Mouse (Mus musculus) liver, embryonic 16.5 days (tissue): ENCODE data around the gene Fam155a. TPM values are rescaled to one million over a fixed set of nuclear protein-coding genes. Genes with fewer than 3 reads are reported as not detected.
"Not testable (repeated sequence)": the region's sequence is repeated elsewhere in the genome, so short reads cannot be mapped to it uniquely, and the experiment has no call there.

ENCODE experiments used
- ATAC-seq: fragments of 200-750 bp; cut with Nextera tagmentation; 2 replicates; pipeline ENCODE4 v1.8.0; 2017; ENCODE audit warnings: low read depth, mild to moderate bottlenecking, moderate number of reproducible peaks, moderate library complexity
- H3K27ac ChIP-seq: fragments of 300-500 bp; sonication (generic); 2 replicates; pipeline ENCODE4 v1.5.1; 2014; ENCODE audit warnings: mild to moderate bottlenecking, low read length
- H3K27me3 ChIP-seq: fragments of 300-500 bp; sonication (generic); 2 replicates; pipeline ENCODE4 v1.6.1; 2014; ENCODE audit warnings: low read depth, low read length, mixed read lengths; ENCODE audit not compliant: control insufficient read depth, insufficient read depth
- H3K36me3 ChIP-seq: fragments of 300-500 bp; sonication (generic); 2 replicates; pipeline ENCODE4 v1.6.1; 2014; ENCODE audit warnings: mild to moderate bottlenecking; ENCODE audit not compliant: control insufficient read depth, insufficient read depth
- H3K4me1 ChIP-seq: fragments of 300-500 bp; sonication (generic); 2 replicates; pipeline ENCODE4 v1.6.1; 2014; ENCODE audit warnings: low read depth, low read length, mixed read lengths; ENCODE audit not compliant: control insufficient read depth
- H3K4me2 ChIP-seq: fragments of 300-500 bp; sonication (generic); 2 replicates; pipeline ENCODE4 v1.6.1; 2014; ENCODE audit warnings: low read depth, low read length, mixed read lengths
- H3K4me3 ChIP-seq: fragments of 300-500 bp; sonication (generic); 2 replicates; pipeline ENCODE4 v1.5.1; 2014; ENCODE audit warnings: low read depth, mild to moderate bottlenecking, low read length
- H3K9ac ChIP-seq: fragments of 300-500 bp; sonication (generic); 2 replicates; pipeline ENCODE4 v1.6.1; 2014; ENCODE audit warnings: low read depth, low read length
- H3K9me3 ChIP-seq: fragments of 300-500 bp; sonication (generic); replicated peaks from 2 replicates; pipeline ENCODE4 v1.6.1; 2016; ENCODE audit warnings: low read length; ENCODE audit not compliant: control insufficient read depth
- WGBS: fragments of 180-500 bp; shearing (Covaris S2); extraction: QIAGEN DNeasy Blood & Tissue Kit; methylation state at CpG from one replicate; pipeline ENCODE4 v1.1.7; 2014; ENCODE audit not compliant: insufficient replicate concordance; 5-methylcytosine and 5-hydroxymethylcytosine counted together
- polyA plus RNA-seq: library from polyadenylated mRNA; unstranded; fragments of >200 nt; fragmentation: Nextera tagmentation; extraction: Ambion mirVana; gene quantifications from 2 replicates; pipeline ENCODE4 v1.2.1, GENCODE M21; 2015

Gene Fam155a
- polyA plus RNA-seq, 1 experiment from 2014 or later: 0.05 TPM

DNA sequence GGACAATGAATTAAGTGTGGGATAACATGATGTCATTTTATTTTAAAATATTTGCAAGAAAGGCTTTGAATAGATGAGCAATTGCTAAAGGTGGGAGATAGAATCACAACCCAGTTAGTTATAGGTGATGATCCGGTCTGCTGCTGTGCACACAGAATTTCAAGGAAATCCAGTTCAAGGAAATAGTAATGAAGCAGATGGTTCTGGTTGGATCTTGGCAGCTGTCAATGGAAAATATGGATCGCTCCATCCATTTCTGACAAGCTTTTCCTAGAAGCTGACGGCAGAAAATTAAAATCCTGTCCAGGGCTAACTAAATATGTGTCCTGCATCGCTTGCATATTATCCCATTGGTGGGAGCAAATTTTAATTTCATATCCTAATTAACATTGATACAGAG lies 61.2 kb downstream of the Fam155a start:
- no peak for ATAC-seq
- no peak overlapping the region for H3K27ac ChIP-seq
- H3K4me3 ChIP-seq: no peak overlapping the region
- H3K4me2 ChIP-seq: no peak overlapping the region
- H3K9me3 ChIP-seq: no peaks in the 10 kb centered on the region
- no peak overlapping the region for H3K9ac ChIP-seq
- no peaks in the 10 kb centered on the region for H3K4me1 ChIP-seq
- no peaks in the 10 kb centered on the region for H3K27me3 ChIP-seq
- WGBS: 68% methylated on average over 4 of the region's 4 CpGs
- no peaks in the 10 kb centered on the region for H3K36me3 ChIP-seq

DNA sequence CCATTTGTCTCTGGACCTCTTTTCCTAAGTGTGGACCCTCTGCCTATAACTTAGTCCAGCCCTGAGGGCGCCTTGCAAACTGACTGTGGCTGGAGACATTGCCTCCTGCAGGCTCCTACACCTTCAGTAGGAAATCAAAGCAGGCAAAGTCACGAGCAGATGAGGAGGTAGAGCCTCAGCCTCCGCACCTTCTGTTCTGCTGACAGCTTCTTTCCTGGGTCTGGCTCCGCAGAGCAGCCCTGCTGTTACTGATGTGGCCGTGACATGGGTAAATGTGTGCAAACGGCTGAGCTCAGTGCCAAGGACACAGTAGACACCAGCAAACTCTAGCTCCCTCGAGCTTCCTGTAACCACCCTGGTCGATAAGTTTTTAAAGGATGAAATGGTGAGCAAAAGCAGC lies 63.5 kb downstream of the Fam155a start:
- WGBS: 52% methylated on average over 8 of the region's 8 CpGs
- H3K4me3 ChIP-seq: no peak overlapping the region
- ATAC-seq: no peak
- no peaks in the 10 kb centered on the region for H3K27me3 ChIP-seq
- no peaks in the 10 kb centered on the region for H3K4me1 ChIP-seq
- H3K27ac ChIP-seq: no peak overlapping the region
- H3K9me3 ChIP-seq: no peaks in the 10 kb centered on the region
- H3K4me2 ChIP-seq: no peak overlapping the region
- no peak overlapping the region for H3K9ac ChIP-seq
- no peaks in the 10 kb centered on the region for H3K36me3 ChIP-seq

GRCm38 (mm10) chr8:9694794-9695193 lies 76.2 kb downstream of the Fam155a start:
- no peaks in the 10 kb centered on the region for H3K27me3 ChIP-seq
- no peaks in the 10 kb centered on the region for H3K36me3 ChIP-seq
- H3K4me2 ChIP-seq: no peak overlapping the region
- no peaks in the 10 kb centered on the region for H3K4me1 ChIP-seq
- H3K27ac ChIP-seq: no peak overlapping the region
- ATAC-seq: no peak
- no peak overlapping the region for H3K4me3 ChIP-seq
- no peak overlapping the region for H3K9ac ChIP-seq
- H3K9me3 ChIP-seq: no peaks in the 10 kb centered on the region
- 71% methylated on average over 2 of the region's 2 CpGs for WGBS

- H3K36me3 ChIP-seq: no peaks in the 10 kb centered on the region
- H3K27me3 ChIP-seq: no peaks in the 10 kb centered on the region
- H3K9ac ChIP-seq: no peak overlapping the region
- H3K4me1 ChIP-seq: no peaks in the 10 kb centered on the region
- no peak for ATAC-seq
- H3K27ac ChIP-seq: no peak overlapping the region
- no peak overlapping the region for H3K4me2 ChIP-seq
- no peak overlapping the region for H3K4me3 ChIP-seq
- H3K9me3 ChIP-seq: no peaks in the 10 kb centered on the region
- WGBS: 41% methylated on average over 5 of the region's 5 CpGs
These were observed 78.6 kb downstream of the Fam155a start for GRCm38 (mm10) chr8:9692370-9692769.

- not testable (repeated sequence) for H3K9me3 ChIP-seq, H3K36me3 ChIP-seq, H3K9ac ChIP-seq, H3K4me2 ChIP-seq, H3K4me3 ChIP-seq, H3K27ac ChIP-seq, H3K4me1 ChIP-seq, ATAC-seq, H3K27me3 ChIP-seq
- WGBS: 66% methylated on average over 3 of the region's 3 CpGs
These were observed 110.9 kb downstream of the Fam155a start for GRCm38 (mm10) chr8:9660014-9660413.

- H3K27me3 ChIP-seq: no peaks in the 10 kb centered on the region
- ATAC-seq: no peak
- H3K9me3 ChIP-seq: no peaks in the 10 kb centered on the region
- H3K4me3 ChIP-seq: no peak overlapping the region
- 71% methylated on average over 2 of the region's 2 CpGs for WGBS
- no peak overlapping the region for H3K9ac ChIP-seq
- no peak overlapping the region for H3K27ac ChIP-seq
- H3K4me1 ChIP-seq: no peaks in the 10 kb centered on the region
- H3K4me2 ChIP-seq: no peak overlapping the region
- H3K36me3 ChIP-seq: no peaks in the 10 kb centered on the region
These were observed 114.1 kb downstream of the Fam155a start for GRCm38 (mm10) chr8:9656901-9657300.

DNA sequence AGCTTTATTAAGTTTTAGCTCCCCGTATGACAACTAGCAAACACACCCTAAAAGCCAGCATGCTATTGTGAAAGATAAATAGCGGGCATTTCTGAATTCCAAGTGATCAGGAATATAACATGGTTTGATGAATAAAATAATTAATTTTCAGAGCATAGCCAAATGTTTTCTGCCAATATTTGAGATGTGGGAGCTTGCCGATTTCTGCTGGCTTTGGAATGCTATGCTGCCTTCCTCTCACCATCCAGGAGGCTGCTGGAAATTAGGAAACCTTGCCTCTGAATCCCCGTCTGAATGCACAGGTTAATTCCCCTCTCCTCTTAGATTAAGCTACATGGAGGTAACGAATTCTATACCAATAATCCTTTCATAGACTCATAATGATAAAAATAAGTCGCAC lies 116.1 kb downstream of the Fam155a start:
- Histone ChIP-seq H3K9ac (no peak overlapping the region), H3K4me3 (no peak overlapping the region), H3K4me2 (no peak overlapping the region), H3K27me3 (no peaks in the 10 kb centered on the region), H3K9me3 (no peaks in the 10 kb centered on the region), H3K36me3 (no peaks in the 10 kb centered on the region), H3K4me1 (no peaks in the 10 kb centered on the region), H3K27ac (no peak overlapping the region)
- no peak for ATAC-seq
- 56% methylated on average over 6 of the region's 6 CpGs for WGBS

DNA sequence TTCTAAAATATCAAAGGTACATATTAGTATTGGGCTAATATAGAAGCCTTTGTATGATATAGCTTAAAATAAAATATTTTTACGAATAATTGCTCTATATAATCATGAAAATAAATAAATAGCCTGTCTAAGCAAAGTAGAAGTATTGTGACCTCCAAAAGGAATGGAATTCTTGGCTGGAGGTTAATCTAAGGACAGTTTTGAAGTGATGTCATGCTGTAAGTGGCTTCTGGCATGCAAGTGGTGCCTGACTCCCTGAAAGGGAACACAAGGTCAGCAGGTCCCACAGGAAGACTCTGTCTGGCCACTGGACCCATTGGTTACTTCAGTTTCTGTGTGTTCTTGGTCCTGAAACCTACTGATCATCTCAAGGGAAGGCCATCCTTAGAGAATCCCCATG lies 117.3 kb downstream of the Fam155a start:
- Histone ChIP-seq H3K36me3 (no peaks in the 10 kb centered on the region), H3K27me3 (no peaks in the 10 kb centered on the region), H3K4me1 (no peaks in the 10 kb centered on the region), H3K9me3 (no peaks in the 10 kb centered on the region), H3K27ac (no peak overlapping the region), H3K4me3 (no peak overlapping the region), H3K4me2 (no peak overlapping the region), H3K9ac (no peak overlapping the region)
- 16% methylated on average over 1 of the region's 1 CpGs for WGBS
- ATAC-seq: no peak

GRCm38 (mm10) chr8:9638162-9638561 lies 132.8 kb downstream of the Fam155a start:
- no peaks in the 10 kb centered on the region for H3K36me3 ChIP-seq
- no peak overlapping the region for H3K4me3 ChIP-seq
- ATAC-seq: no peak
- H3K9me3 ChIP-seq: no peaks in the 10 kb centered on the region
- no peaks in the 10 kb centered on the region for H3K27me3 ChIP-seq
- H3K4me1 ChIP-seq: no peaks in the 10 kb centered on the region
- 46% methylated on average over 2 of the region's 2 CpGs for WGBS
- no peak overlapping the region for H3K27ac ChIP-seq
- H3K9ac ChIP-seq: no peak overlapping the region
- H3K4me2 ChIP-seq: no peak overlapping the region

GRCm38 (mm10) chr8:9635240-9635639 lies 135.7 kb downstream of the Fam155a start:
- H3K27ac ChIP-seq: no peak overlapping the region
- no peaks in the 10 kb centered on the region for H3K36me3 ChIP-seq
- H3K4me3 ChIP-seq: no peak overlapping the region
- WGBS: 55% methylated on average over 5 of the region's 5 CpGs
- no peak overlapping the region for H3K9ac ChIP-seq
- ATAC-seq: no peak
- no peaks in the 10 kb centered on the region for H3K27me3 ChIP-seq
- no peaks in the 10 kb centered on the region for H3K9me3 ChIP-seq
- H3K4me2 ChIP-seq: no peak overlapping the region
- H3K4me1 ChIP-seq: no peaks in the 10 kb centered on the region
